Mouse (Mus musculus): Measurements from ENCODE around the gene Cdon. TPM values are rescaled to one million over a fixed set of nuclear protein-coding genes. Genes with fewer than 3 reads are reported as not detected.

Cdon gene
- polyA plus RNA-seq, 1 experiment from 2014 or later, result 8.5 TPM

- Histone ChIP-seq H3K27me3 (replicated peaks) (no peaks in the 10 kb centered on the region), H3K4me3 (no peak overlapping the region), H3K36me3 (no peaks in the 10 kb centered on the region), H3K9me3 (no peaks in the 10 kb centered on the region), H3K27ac (no peak overlapping the region), H3K9ac (no peak overlapping the region), H3K4me2 (replicated peaks) (no peak overlapping the region), H3K4me1 (peaks cover 11% of the 10 kb centered on the region; the same call in 1 of the 2 replicates)
- ATAC-seq (ENCODE audit: low FRiP score, low read depth), result no peak
- WGBS, result 64% methylated on average over 9 of the region's 9 CpGs
These were observed 112.3 kb downstream of the Cdon start for GRCm38 (mm10) chr9:35533266-35533665.

- no peaks in the 10 kb centered on the region for H3K9me3 ChIP-seq
- ATAC-seq (ENCODE audit: low FRiP score, low read depth), result peak; percentile 80
- peaks cover 9% of the 10 kb centered on the region; the same call in 1 of the 2 replicates for H3K4me1 ChIP-seq
- H3K36me3 ChIP-seq, result no peaks in the 10 kb centered on the region
- H3K4me3 ChIP-seq, result no peak overlapping the region
- no peak overlapping the region for H3K4me2 ChIP-seq (replicated peaks)
- WGBS, result 9% methylated on average over 2 of the region's 2 CpGs
- H3K27me3 ChIP-seq (replicated peaks), result no peaks in the 10 kb centered on the region
- H3K9ac ChIP-seq, result no peak overlapping the region
- no peak overlapping the region for H3K27ac ChIP-seq
These were observed 114.2 kb downstream of the Cdon start for GRCm38 (mm10) chr9:35535110-35535509.

GRCm38 (mm10) chr9:35535876-35536275 is 114.9 kb downstream of the Cdon start:
- 85% methylated on average over 4 of the region's 4 CpGs for WGBS
- Histone ChIP-seq H3K4me1 (peaks cover 9% of the 10 kb centered on the region; the same call in 1 of the 2 replicates), H3K27me3 (replicated peaks) (no peaks in the 10 kb centered on the region), H3K27ac (no peak overlapping the region), H3K9me3 (no peaks in the 10 kb centered on the region), H3K4me2 (replicated peaks) (no peak overlapping the region), H3K36me3 (no peaks in the 10 kb centered on the region), H3K9ac (no peak overlapping the region), H3K4me3 (no peak overlapping the region)
- ATAC-seq (ENCODE audit: low FRiP score, low read depth), result no peak

- Histone ChIP-seq H3K9me3 (no peaks in the 10 kb centered on the region), H3K27ac (no peak overlapping the region), H3K4me2 (replicated peaks) (no peak overlapping the region), H3K4me3 (no peak overlapping the region), H3K36me3 (peaks cover 4% of the 10 kb centered on the region; the same call in 1 of the 2 replicates), H3K4me1 (peaks cover 9% of the 10 kb centered on the region; the same call in 1 of the 2 replicates), H3K9ac (no peak overlapping the region), H3K27me3 (replicated peaks) (no peaks in the 10 kb centered on the region)
- 77% methylated on average over 13 of the region's 13 CpGs for WGBS
- no peak for ATAC-seq (ENCODE audit: low FRiP score, low read depth)
These were observed 118.2 kb downstream of the Cdon start for GRCm38 (mm10) chr9:35539001-35539750.

GRCm38 (mm10) chr9:35541024-35541423 is 120.1 kb downstream of the Cdon start:
- Histone ChIP-seq H3K27me3 (replicated peaks) (no peaks in the 10 kb centered on the region), H3K4me1 (peaks cover 18% of the 10 kb centered on the region), H3K4me2 (replicated peaks) (no peak overlapping the region), H3K9ac (no peak overlapping the region), H3K27ac (no peak overlapping the region), H3K4me3 (no peak overlapping the region), H3K9me3 (no peaks in the 10 kb centered on the region), H3K36me3 (peaks cover 4% of the 10 kb centered on the region; the same call in 1 of the 2 replicates)
- ATAC-seq (ENCODE audit: low FRiP score, low read depth), result no peak
- 92% methylated on average over 5 of the region's 5 CpGs for WGBS

GRCm38 (mm10) chr9:35541488-35541887 is 120.6 kb downstream of the Cdon start:
- peaks cover 4% of the 10 kb centered on the region; the same call in 1 of the 2 replicates for H3K36me3 ChIP-seq
- no peaks in the 10 kb centered on the region for H3K9me3 ChIP-seq

GRCm38 (mm10) chr9:35541941-35542340 is 121.0 kb downstream of the Cdon start:
- Histone ChIP-seq H3K27me3 (replicated peaks) (no peaks in the 10 kb centered on the region), H3K36me3 (peaks cover 4% of the 10 kb centered on the region; the same call in 1 of the 2 replicates), H3K9me3 (no peaks in the 10 kb centered on the region), H3K4me2 (replicated peaks) (no peak overlapping the region), H3K9ac (no peak overlapping the region), H3K4me1 (peaks cover 18% of the 10 kb centered on the region), H3K27ac (no peak overlapping the region), H3K4me3 (no peak overlapping the region)
- WGBS, result 72% methylated on average over 6 of the region's 6 CpGs
- ATAC-seq (ENCODE audit: low FRiP score, low read depth), result no peak

More at GRCm38 (mm10) chr9:35541488-35541887, 120.6 kb downstream of the Cdon start:
- peaks cover 18% of the 10 kb centered on the region for H3K4me1 ChIP-seq
- H3K27ac ChIP-seq, result no peak overlapping the region
- peak; percentile 70 for ATAC-seq (ENCODE audit: low FRiP score, low read depth)
- H3K4me3 ChIP-seq, result no peak overlapping the region
- H3K27me3 ChIP-seq (replicated peaks), result no peaks in the 10 kb centered on the region
- WGBS, result 11% methylated on average over 6 of the region's 6 CpGs
- H3K4me2 ChIP-seq (replicated peaks), result no peak overlapping the region
- no peak overlapping the region for H3K9ac ChIP-seq

GRCm38 (mm10) chr9:35543099-35543860 is 122.4 kb downstream of the Cdon start:
- Histone ChIP-seq H3K9ac (no peak overlapping the region), H3K9me3 (no peaks in the 10 kb centered on the region), H3K27me3 (replicated peaks) (no peaks in the 10 kb centered on the region), H3K27ac (no peak overlapping the region), H3K4me2 (replicated peaks) (no peak overlapping the region), H3K4me3 (no peak overlapping the region), H3K4me1 (peaks cover 12% of the 10 kb centered on the region), H3K36me3 (peaks cover 4% of the 10 kb centered on the region; the same call in 1 of the 2 replicates)
- WGBS, result 78% methylated on average over 14 of the region's 14 CpGs
- ATAC-seq (ENCODE audit: low FRiP score, low read depth), result no peak

- peak; percentile 35; the same call in 1 of the 2 replicates for ATAC-seq (ENCODE audit: low FRiP score, low read depth)
- Histone ChIP-seq H3K27ac (no peak overlapping the region), H3K9me3 (no peaks in the 10 kb centered on the region)
These were observed 123.7 kb downstream of the Cdon start for GRCm38 (mm10) chr9:35544666-35545065.

GRCm38 (mm10) chr9:35545704-35546103 is 124.8 kb downstream of the Cdon start:
- H3K9me3 ChIP-seq, result no peaks in the 10 kb centered on the region
- no peaks in the 10 kb centered on the region for H3K27me3 ChIP-seq (replicated peaks)
- ATAC-seq (ENCODE audit: low FRiP score, low read depth), result no peak
- H3K4me3 ChIP-seq, result no peak overlapping the region
- H3K27ac ChIP-seq, result no peak overlapping the region
- H3K9ac ChIP-seq, result no peak overlapping the region
- H3K36me3 ChIP-seq, result peaks cover 5% of the 10 kb centered on the region; the same call in 1 of the 2 replicates
- no peak overlapping the region for H3K4me2 ChIP-seq (replicated peaks)
- peaks cover 9% of the 10 kb centered on the region for H3K4me1 ChIP-seq
- WGBS, result 78% methylated on average over 12 of the region's 12 CpGs

More at GRCm38 (mm10) chr9:35544666-35545065, 123.7 kb downstream of the Cdon start:
- Histone ChIP-seq H3K36me3 (peaks cover 4% of the 10 kb centered on the region; the same call in 1 of the 2 replicates), H3K27me3 (replicated peaks) (no peaks in the 10 kb centered on the region), H3K4me2 (replicated peaks) (no peak overlapping the region), H3K4me1 (peaks cover 9% of the 10 kb centered on the region), H3K9ac (no peak overlapping the region), H3K4me3 (no peak overlapping the region)
- 17% methylated on average over 2 of the region's 2 CpGs for WGBS

- Histone ChIP-seq H3K4me1 (peaks cover 9% of the 10 kb centered on the region), H3K4me2 (replicated peaks) (no peak overlapping the region), H3K36me3 (peaks cover 11% of the 10 kb centered on the region; the same call in 1 of the 2 replicates), H3K9ac (no peak overlapping the region), H3K9me3 (no peaks in the 10 kb centered on the region), H3K27me3 (replicated peaks) (no peaks in the 10 kb centered on the region), H3K27ac (no peak overlapping the region), H3K4me3 (no peak overlapping the region)
- ATAC-seq (ENCODE audit: low FRiP score, low read depth), result no peak
- WGBS, result 90% methylated on average over 9 of the region's 9 CpGs
These were observed 125.8 kb downstream of the Cdon start for GRCm38 (mm10) chr9:35546745-35547144.

GRCm38 (mm10) chr9:35548455-35548854 is 127.5 kb downstream of the Cdon start:
- no peak overlapping the region for H3K4me3 ChIP-seq
- H3K27me3 ChIP-seq (replicated peaks), result no peaks in the 10 kb centered on the region
- H3K36me3 ChIP-seq, result peaks cover 7% of the 10 kb centered on the region; the same call in 1 of the 2 replicates
- H3K27ac ChIP-seq, result no peak overlapping the region
- ATAC-seq (ENCODE audit: low FRiP score, low read depth), result no peak
- H3K9me3 ChIP-seq, result no peaks in the 10 kb centered on the region
- 74% methylated on average over 9 of the region's 9 CpGs for WGBS
- peaks cover 9% of the 10 kb centered on the region for H3K4me1 ChIP-seq
- no peak overlapping the region for H3K4me2 ChIP-seq (replicated peaks)
- H3K9ac ChIP-seq, result no peak overlapping the region

Data from neural tube, embryonic 12.5 days (tissue).